Mouse (Mus musculus): Measurements from ENCODE around the gene Gpr107. TPM values are rescaled to one million over a fixed set of nuclear protein-coding genes. Genes with fewer than 3 reads are reported as not detected.

Gene Gpr107
- polyA plus RNA-seq, 1 experiment from 2014 or later, result 38.4 TPM

DNA sequence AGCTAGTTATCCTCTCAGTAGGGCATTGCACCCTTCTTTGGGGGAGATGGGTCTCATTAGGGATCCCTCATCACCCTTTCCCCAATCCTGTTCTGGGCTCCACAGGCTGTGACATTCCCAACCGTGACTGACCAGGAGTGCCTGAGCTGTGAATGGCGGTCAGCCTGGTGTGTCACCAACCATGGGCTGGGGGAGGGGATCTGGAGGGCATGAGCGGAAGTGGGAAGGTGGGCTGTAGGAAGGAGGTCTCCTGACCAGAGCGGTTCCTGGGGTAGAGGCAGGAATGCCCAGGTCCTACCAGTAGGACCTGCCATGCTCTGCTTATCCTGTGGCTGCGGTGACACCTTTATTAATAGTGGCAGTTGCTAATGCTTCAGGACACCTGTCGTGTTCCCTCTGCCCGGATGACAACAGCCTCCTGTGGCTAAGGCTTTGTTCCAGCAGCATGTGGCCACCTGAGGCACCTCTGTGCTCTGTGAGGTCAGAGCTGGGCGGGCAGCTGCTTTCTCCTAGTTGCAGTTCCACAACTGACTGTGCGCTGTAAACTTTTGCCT is 107.3 kb downstream of the Gpr107 start:
- Histone ChIP-seq H3K4me3 (peak overlapping the region; percentile 41), H3K9ac (0 out of 2 replicates have a peak overlapping the region, but pooled peaks have one; percentile 38), H3K36me3 (peaks cover 3% of the 10 kb centered on the region; the same call in 1 of the 2 replicates), H3K4me2 (replicated peaks) (peak overlapping the region; percentile 75), H3K9me3 (no peaks in the 10 kb centered on the region), H3K27me3 (replicated peaks) (no peaks in the 10 kb centered on the region), H3K4me1 (peaks cover 67% of the 10 kb centered on the region), H3K27ac (no peak overlapping the region)
- ATAC-seq (ENCODE audit: low FRiP score, low read depth), result no peak
- WGBS, result 26% methylated on average over 9 of the region's 9 CpGs

DNA sequence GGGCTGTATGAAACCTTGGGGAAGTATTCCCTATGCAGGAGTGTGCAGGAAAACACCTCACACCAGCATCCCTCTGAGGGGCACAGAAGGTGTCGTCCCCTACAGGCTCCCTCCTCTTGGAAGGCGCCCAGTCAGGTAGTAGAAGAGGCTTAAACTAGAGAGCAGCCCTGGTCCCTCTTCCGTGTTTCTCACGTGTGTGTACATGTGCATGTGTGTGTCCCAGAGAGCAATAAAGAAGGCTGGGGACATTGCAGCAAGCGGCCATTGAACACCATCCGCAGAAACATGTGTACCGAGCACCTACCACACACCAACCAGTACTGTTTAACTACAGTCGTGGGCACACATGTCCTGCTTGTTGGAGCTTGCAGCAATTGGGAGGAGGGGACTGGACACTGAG is 108.4 kb downstream of the Gpr107 start:
- 90% methylated on average over 8 of the region's 8 CpGs for WGBS

DNA sequence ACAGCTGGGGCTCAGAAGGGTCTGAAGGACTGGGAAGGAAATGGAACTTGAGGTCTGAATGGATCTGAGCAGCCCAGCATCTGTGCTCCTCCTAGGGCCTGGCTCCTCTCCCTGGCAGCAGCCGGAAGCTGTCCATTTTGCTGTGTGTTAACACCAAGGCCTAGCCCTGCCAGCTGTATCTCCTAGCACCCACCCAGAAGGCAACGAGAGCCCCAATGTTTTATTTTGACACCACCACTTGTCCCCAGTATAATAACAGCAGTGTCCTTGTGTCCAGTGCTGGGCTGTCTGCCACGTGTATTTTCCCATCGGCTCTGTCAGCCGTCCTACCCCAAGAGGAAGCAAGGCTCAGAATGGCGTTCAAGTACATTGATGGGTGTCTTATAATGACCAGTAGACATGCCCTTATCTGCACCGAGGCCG is 110.9 kb downstream of the Gpr107 start:
- peaks cover 71% of the 10 kb centered on the region for H3K4me1 ChIP-seq
- 79% methylated on average over 8 of the region's 8 CpGs for WGBS
- 0 out of 2 replicates have a peak overlapping the region, but pooled peaks have one; percentile 18 for H3K4me2 ChIP-seq (replicated peaks)
- H3K9ac ChIP-seq, result 0 out of 2 replicates have a peak overlapping the region, but pooled peaks have one; percentile 21
- no peaks in the 10 kb centered on the region for H3K9me3 ChIP-seq
- no peak overlapping the region for H3K4me3 ChIP-seq
- H3K27me3 ChIP-seq (replicated peaks), result no peaks in the 10 kb centered on the region
- H3K36me3 ChIP-seq, result peaks cover 3% of the 10 kb centered on the region; the same call in 1 of the 2 replicates
- peak overlapping the region; percentile 6; the same call in 1 of the 2 replicates for H3K27ac ChIP-seq
- ATAC-seq (ENCODE audit: low FRiP score, low read depth), result no peak

More for the DNA sequence above, 108.4 kb downstream of the Gpr107 start:
- H3K4me2 ChIP-seq (replicated peaks), result no peak overlapping the region
- H3K4me1 ChIP-seq, result peaks cover 69% of the 10 kb centered on the region
- ATAC-seq (ENCODE audit: low FRiP score, low read depth), result no peak
- H3K36me3 ChIP-seq, result peaks cover 3% of the 10 kb centered on the region; the same call in 1 of the 2 replicates
- no peaks in the 10 kb centered on the region for H3K9me3 ChIP-seq
- H3K9ac ChIP-seq, result no peak overlapping the region
- H3K27ac ChIP-seq, result no peak overlapping the region
- no peaks in the 10 kb centered on the region for H3K27me3 ChIP-seq (replicated peaks)
- no peak overlapping the region for H3K4me3 ChIP-seq

DNA sequence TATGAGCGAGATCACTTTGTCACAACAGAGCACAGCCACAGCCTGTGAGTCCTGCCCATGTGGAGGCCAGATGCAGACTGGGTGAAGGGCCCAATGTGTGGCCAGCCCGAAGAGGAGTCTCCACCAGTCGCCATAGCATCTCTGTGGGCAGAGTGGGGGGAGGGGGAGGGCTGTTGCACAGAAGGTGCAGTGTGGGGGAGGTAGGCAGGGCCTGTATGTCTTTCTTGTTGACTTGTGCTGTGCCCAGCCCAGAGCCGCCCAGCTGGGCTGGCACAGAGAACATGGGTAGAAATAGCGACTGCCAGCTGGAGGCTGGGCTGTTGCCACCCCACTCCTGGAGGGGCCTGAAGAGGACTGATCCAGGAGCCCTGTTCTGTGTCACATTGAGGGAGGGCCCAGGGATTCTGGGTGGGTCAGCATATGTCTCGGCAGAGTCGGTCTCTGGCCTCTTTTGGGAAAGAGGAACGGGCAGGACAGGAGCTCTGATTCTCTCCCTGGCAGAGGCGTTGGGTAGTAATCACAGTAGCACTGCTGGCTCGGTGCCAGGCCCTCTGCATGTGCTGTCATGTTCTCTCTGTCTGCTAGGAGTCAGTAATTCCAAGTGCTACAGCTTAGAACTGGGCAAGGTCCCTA is 111.7 kb downstream of the Gpr107 start:
- Histone ChIP-seq H3K9me3 (no peaks in the 10 kb centered on the region), H3K27me3 (replicated peaks) (no peaks in the 10 kb centered on the region), H3K36me3 (peaks cover 3% of the 10 kb centered on the region; the same call in 1 of the 2 replicates), H3K4me3 (no peak overlapping the region), H3K27ac (peak overlapping the region; percentile 5; the same call in 1 of the 2 replicates), H3K9ac (peak overlapping the region; percentile 21; the same call in 1 of the 2 replicates), H3K4me2 (replicated peaks) (0 out of 2 replicates have a peak overlapping the region, but pooled peaks have one; percentile 12), H3K4me1 (peaks cover 72% of the 10 kb centered on the region)
- WGBS, result 56% methylated on average over 10 of the region's 10 CpGs
- 0 out of 2 replicates have a peak, but pooled peaks have one; percentile 21 for ATAC-seq (ENCODE audit: low FRiP score, low read depth)

DNA sequence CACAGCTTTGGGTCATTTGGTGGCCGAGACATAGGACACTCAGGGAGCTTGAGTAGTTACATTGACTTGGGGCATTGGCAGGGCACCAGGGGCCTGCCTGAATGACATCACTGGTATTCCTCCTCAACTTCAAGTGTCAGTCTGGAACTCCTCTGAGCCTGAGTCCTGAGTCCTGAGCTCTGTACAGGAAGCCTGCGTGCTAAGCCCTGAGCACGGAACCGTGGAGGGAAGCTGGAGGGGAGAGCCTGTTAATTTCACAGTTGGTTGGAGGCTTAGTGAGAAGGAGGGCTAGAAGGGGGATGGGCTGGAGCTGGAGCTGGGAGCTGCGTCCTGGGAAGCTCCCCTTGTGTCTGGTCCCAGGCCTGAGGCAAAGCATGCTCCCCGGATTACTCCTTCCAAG is 115.3 kb downstream of the Gpr107 start:
- peak overlapping the region; percentile 10; the same call in 1 of the 2 replicates for H3K27ac ChIP-seq
- no peaks in the 10 kb centered on the region for H3K27me3 ChIP-seq (replicated peaks)
- ATAC-seq (ENCODE audit: low FRiP score, low read depth), result peak; percentile 59; the same call in 1 of the 2 replicates
- H3K4me2 ChIP-seq (replicated peaks), result 0 out of 2 replicates have a peak overlapping the region, but pooled peaks have one; percentile 16
- H3K36me3 ChIP-seq, result no peaks in the 10 kb centered on the region; the same call in none of the 2 replicates
- no peaks in the 10 kb centered on the region for H3K9me3 ChIP-seq
- H3K4me3 ChIP-seq, result no peak overlapping the region
- H3K4me1 ChIP-seq, result peaks cover 67% of the 10 kb centered on the region
- 30% methylated on average over 6 of the region's 6 CpGs for WGBS
- no peak overlapping the region for H3K9ac ChIP-seq

Other genes with a start within 250 kb of the Gpr107 start
- gene Ptges, start 222.5 kb upstream of the Gpr107 start, polyA plus RNA-seq (2016; fragmentation: Nextera tagmentation; extraction: Ambion mirVana), result 2.9 and 3.7 TPM in 2 replicates
- gene Tor1b, start 199.4 kb upstream of the Gpr107 start, polyA plus RNA-seq (2016; fragmentation: Nextera tagmentation; extraction: Ambion mirVana), result 20.4 and 20.7 TPM in 2 replicates
- 80.9 and 91.1 TPM in 2 replicates for gene Tor1a, start 184.4 kb upstream of the Gpr107 start, polyA plus RNA-seq (2016; fragmentation: Nextera tagmentation; extraction: Ambion mirVana)
- gene BC005624, start 170.1 kb upstream of the Gpr107 start, polyA plus RNA-seq (2016; fragmentation: Nextera tagmentation; extraction: Ambion mirVana), result 81.7 and 85.0 TPM in 2 replicates
- 42.3 and 43.0 TPM in 2 replicates for gene Usp20, start 170.0 kb upstream of the Gpr107 start, polyA plus RNA-seq (2016; fragmentation: Nextera tagmentation; extraction: Ambion mirVana)
- 17.7 and 20.3 TPM in 2 replicates for gene Fnbp1, start 10.3 kb upstream of the Gpr107 start, polyA plus RNA-seq (2016; fragmentation: Nextera tagmentation; extraction: Ambion mirVana)
- gene Ncs1, start 93.5 kb downstream of the Gpr107 start, polyA plus RNA-seq (2016; fragmentation: Nextera tagmentation; extraction: Ambion mirVana), result 106 and 108 TPM in 2 replicates
- gene Hmcn2, start 162.1 kb downstream of the Gpr107 start, polyA plus RNA-seq (2016; fragmentation: Nextera tagmentation; extraction: Ambion mirVana), result 0.15 TPM in 2 replicates

Data from neural tube, embryonic 12.5 days (tissue).